Mouse (Mus musculus): ENCODE data around the gene Drc3. TPM values are rescaled to one million over a fixed set of nuclear protein-coding genes. Genes with fewer than 3 reads are reported as not detected.

Drc3 gene
- total RNA-seq, 2 experiments from 2014 or later: 10.4 to 11.8 TPM

GRCm38 (mm10) chr11:60334124-60334523 is 19.0 kb upstream of the Drc3 start:
- no peak for DNase-seq (ENCODE audit: low spot score in 2 of 2)

- peak; percentile 48 to 58 for DNase-seq (ENCODE audit: low spot score in 2 of 2)
Observed at GRCm38 (mm10) chr11:60335771-60336170, 17.4 kb upstream of the Drc3 start.

- peak in 1 of 2 experiments; percentile 50 for DNase-seq (ENCODE audit: low spot score in 2 of 2)
Observed at GRCm38 (mm10) chr11:60338291-60338690, 14.8 kb upstream of the Drc3 start.

- DNase-seq (ENCODE audit: low spot score in 2 of 2): no peak
Observed at GRCm38 (mm10) chr11:60339361-60339760, 13.8 kb upstream of the Drc3 start.

GRCm38 (mm10) chr11:60345868-60346267 is 7.3 kb upstream of the Drc3 start:
- DNase-seq (ENCODE audit: low spot score in 2 of 2): no peak

GRCm38 (mm10) chr11:60346537-60346936 is 6.6 kb upstream of the Drc3 start:
- DNase-seq (ENCODE audit: low spot score in 2 of 2): peak in 1 of 2 experiments; percentile 14

GRCm38 (mm10) chr11:60351388-60351787 is 1.7 kb upstream of the Drc3 start:
- DNase-seq (ENCODE audit: low spot score in 2 of 2): no peak

GRCm38 (mm10) chr11:60351925-60352371 is 1.2 kb upstream of the Drc3 start:
- peak; percentile 58 to 70 for DNase-seq (ENCODE audit: low spot score in 2 of 2)

- DNase-seq (ENCODE audit: low spot score in 2 of 2): no peak
Observed at GRCm38 (mm10) chr11:60355952-60356351, 2.8 kb downstream of the Drc3 start.

- no peak for DNase-seq (ENCODE audit: low spot score in 2 of 2)
Observed at GRCm38 (mm10) chr11:60357116-60357515, 4.0 kb downstream of the Drc3 start.

- no peak for DNase-seq (ENCODE audit: low spot score in 2 of 2)
Observed at GRCm38 (mm10) chr11:60358548-60358947, 5.4 kb downstream of the Drc3 start.

- no peak for DNase-seq (ENCODE audit: low spot score in 2 of 2)
Observed at GRCm38 (mm10) chr11:60359138-60359537, 6.0 kb downstream of the Drc3 start.

GRCm38 (mm10) chr11:60359936-60360335 is 6.8 kb downstream of the Drc3 start:
- DNase-seq (ENCODE audit: low spot score in 2 of 2): no peak

- DNase-seq (ENCODE audit: low spot score in 2 of 2): no peak
Observed at GRCm38 (mm10) chr11:60360631-60361201, 7.6 kb downstream of the Drc3 start.

- DNase-seq (ENCODE audit: low spot score in 2 of 2): no peak
Observed at GRCm38 (mm10) chr11:60366239-60367019, 13.3 kb downstream of the Drc3 start.

- no peak for DNase-seq (ENCODE audit: low spot score in 2 of 2)
Observed at GRCm38 (mm10) chr11:60367256-60367655, 14.1 kb downstream of the Drc3 start.

GRCm38 (mm10) chr11:60368909-60369308 is 15.8 kb downstream of the Drc3 start:
- no peak for DNase-seq (ENCODE audit: low spot score in 2 of 2)

GRCm38 (mm10) chr11:60369448-60369847 is 16.3 kb downstream of the Drc3 start:
- no peak for DNase-seq (ENCODE audit: low spot score in 2 of 2)

GRCm38 (mm10) chr11:60370431-60370830 is 17.3 kb downstream of the Drc3 start:
- DNase-seq (ENCODE audit: low spot score in 2 of 2): no peak

GRCm38 (mm10) chr11:60374481-60374880 is 21.4 kb downstream of the Drc3 start:
- no peak for DNase-seq (ENCODE audit: low spot score in 2 of 2)

GRCm38 (mm10) chr11:60383518-60383917 is 30.4 kb downstream of the Drc3 start:
- DNase-seq (ENCODE audit: low spot score in 2 of 2): no peak

- DNase-seq (ENCODE audit: low spot score in 2 of 2): peak; percentile 52 to 78
Observed at GRCm38 (mm10) chr11:60384762-60385421, 31.8 kb downstream of the Drc3 start.

All from left cerebral cortex, adult 18-20 months (tissue).